Mouse (Mus musculus) midbrain, embryonic 16.5 days (tissue): ENCODE measurements around the gene Ccnl2. TPM values are rescaled to one million over a fixed set of nuclear protein-coding genes. Genes with fewer than 3 reads are reported as not detected.

Source experiments
- ATAC-seq: fragments of 200-750 bp; cut with Nextera tagmentation; 2 replicates; pipeline ENCODE4 v1.8.0; 2017; ENCODE audit warnings: moderate TSS enrichment
- H3K27ac ChIP-seq: fragments of 300-500 bp; sonication (generic); 2 replicates; pipeline ENCODE4 v1.5.1; 2014; ENCODE audit warnings: mild to moderate bottlenecking, low read length, mixed read lengths
- H3K27me3 ChIP-seq: fragments of 300-500 bp; sonication (generic); 2 replicates; pipeline ENCODE4 v1.6.1; 2014; ENCODE audit warnings: low read depth, low read length, mixed read lengths; ENCODE audit not compliant: control insufficient read depth, insufficient read depth
- H3K36me3 ChIP-seq: fragments of 300-500 bp; sonication (generic); 2 replicates; pipeline ENCODE4 v1.6.1; 2014; ENCODE audit warnings: mild to moderate bottlenecking, low read length, moderate library complexity, mixed read lengths; ENCODE audit not compliant: control insufficient read depth, insufficient read depth
- H3K4me1 ChIP-seq: fragments of 300-500 bp; sonication (generic); 2 replicates; pipeline ENCODE4 v1.6.1; 2014; ENCODE audit warnings: mild to moderate bottlenecking, low read length, mixed read lengths; ENCODE audit not compliant: control insufficient read depth, insufficient read depth
- H3K4me2 ChIP-seq: fragments of 300-500 bp; sonication (generic); 2 replicates; pipeline ENCODE4 v1.6.1; 2014; ENCODE audit warnings: mild to moderate bottlenecking, low read length, mixed read lengths
- H3K4me3 ChIP-seq: fragments of 300-500 bp; sonication (generic); 2 replicates; pipeline ENCODE4 v1.5.1; 2014; ENCODE audit warnings: low read depth, mild to moderate bottlenecking, low read length, moderate library complexity, mixed read lengths
- H3K9ac ChIP-seq: fragments of 300-500 bp; sonication (generic); 2 replicates; pipeline ENCODE4 v1.6.1; 2014; ENCODE audit warnings: low read depth, low read length, mixed read lengths
- H3K9me3 ChIP-seq: fragments of 300-500 bp; sonication (generic); replicated peaks from 2 replicates; pipeline ENCODE4 v1.6.1; 2014; ENCODE audit warnings: mild to moderate bottlenecking, low read length, mixed read lengths; ENCODE audit not compliant: control insufficient read depth, poor library complexity, severe bottlenecking
- WGBS: fragments of 180-500 bp; shearing (Covaris S2); extraction: QIAGEN DNeasy Blood & Tissue Kit; methylation state at CpG from one replicate; pipeline ENCODE4 v1.1.7; 2014; 5-methylcytosine and 5-hydroxymethylcytosine counted together
- polyA plus RNA-seq: library from polyadenylated mRNA; unstranded; fragments of >200 nt; fragmentation: Nextera tagmentation; extraction: Ambion mirVana; gene quantifications from 2 replicates; pipeline ENCODE4 v1.2.1, GENCODE M21; 2015

The Ccnl2 gene
- polyA plus RNA-seq, 1 experiment from 2014 or later = 148 TPM

- Histone ChIP-seq H3K9ac (peak within 1 kb of the TSS; percentile 86), H3K9me3 (no peaks in the 10 kb centered on the region), H3K27me3 (no peaks in the 10 kb centered on the region), H3K27ac (peak within 1 kb of the TSS; percentile 84), H3K4me1 (peaks cover 17% of the 10 kb centered on the region), H3K4me3 (peak within 1 kb of the TSS; percentile 77), H3K36me3 (no peaks in the 10 kb centered on the region), H3K4me2 (peak within 1 kb of the TSS; percentile 96)
- peak; percentile 95 for ATAC-seq
- under 1% methylated on average over 49 of the region's 49 CpGs for WGBS
These were observed 19.0 kb downstream of the Ccnl2 start, which contains the start of gene Aurkaip1 for GRCm38 (mm10) chr4:155831205-155831766. Gene Aurkaip1, plus strand, starts transcription at chr4:155831272.

GRCm38 (mm10) chr4:155831831-155832230 is 19.5 kb downstream of the Ccnl2 start:
- peaks cover 17% of the 10 kb centered on the region for H3K4me1 ChIP-seq
- 1% methylated on average over 25 of the region's 25 CpGs for WGBS
- H3K9ac ChIP-seq = peak overlapping the region; percentile 86
- peak overlapping the region; percentile 96 for H3K4me2 ChIP-seq
- peak; percentile 54; the same call in 1 of the 2 replicates for ATAC-seq
- H3K27me3 ChIP-seq = no peaks in the 10 kb centered on the region
- peak overlapping the region; percentile 77 for H3K4me3 ChIP-seq
- no peaks in the 10 kb centered on the region for H3K36me3 ChIP-seq
- H3K27ac ChIP-seq = peak overlapping the region; percentile 84
- H3K9me3 ChIP-seq = no peaks in the 10 kb centered on the region

GRCm38 (mm10) chr4:155832321-155832720 is 20.0 kb downstream of the Ccnl2 start:
- H3K27ac ChIP-seq = no peak overlapping the region
- peak overlapping the region; percentile 77 for H3K4me3 ChIP-seq
- no peak for ATAC-seq
- no peaks in the 10 kb centered on the region for H3K9me3 ChIP-seq
- 54% methylated on average over 10 of the region's 10 CpGs for WGBS
- H3K4me1 ChIP-seq = peaks cover 17% of the 10 kb centered on the region
- H3K4me2 ChIP-seq = peak overlapping the region; percentile 96
- no peaks in the 10 kb centered on the region for H3K27me3 ChIP-seq
- peak overlapping the region; percentile 86 for H3K9ac ChIP-seq
- H3K36me3 ChIP-seq = no peaks in the 10 kb centered on the region

GRCm38 (mm10) chr4:155833234-155833633 is 20.9 kb downstream of the Ccnl2 start:
- H3K4me1 ChIP-seq = peaks cover 17% of the 10 kb centered on the region
- no peak overlapping the region for H3K4me2 ChIP-seq
- H3K36me3 ChIP-seq = no peaks in the 10 kb centered on the region
- H3K9ac ChIP-seq = no peak overlapping the region
- H3K9me3 ChIP-seq = no peaks in the 10 kb centered on the region
- H3K4me3 ChIP-seq = no peak overlapping the region
- H3K27me3 ChIP-seq = no peaks in the 10 kb centered on the region
- WGBS = 85% methylated on average over 4 of the region's 4 CpGs
- no peak overlapping the region for H3K27ac ChIP-seq
- no peak for ATAC-seq

GRCm38 (mm10) chr4:155833836-155834235 is 21.5 kb downstream of the Ccnl2 start:
- Histone ChIP-seq H3K36me3 (no peaks in the 10 kb centered on the region), H3K27me3 (no peaks in the 10 kb centered on the region), H3K4me2 (no peak overlapping the region), H3K9me3 (no peaks in the 10 kb centered on the region), H3K4me3 (no peak overlapping the region), H3K4me1 (peaks cover 17% of the 10 kb centered on the region), H3K27ac (0 out of 2 replicates have a peak overlapping the region, but pooled peaks have one; percentile 10), H3K9ac (no peak overlapping the region)
- 32% methylated on average over 2 of the region's 2 CpGs for WGBS
- 0 out of 2 replicates have a peak, but pooled peaks have one; percentile 13 for ATAC-seq

- no peaks in the 10 kb centered on the region for H3K36me3 ChIP-seq
- peaks cover 14% of the 10 kb centered on the region for H3K27me3 ChIP-seq
- no peak overlapping the region for H3K9ac ChIP-seq
- H3K27ac ChIP-seq = no peak overlapping the region
- ATAC-seq = no peak
- no peak overlapping the region for H3K4me3 ChIP-seq
- peaks cover 19% of the 10 kb centered on the region for H3K4me1 ChIP-seq
- H3K4me2 ChIP-seq = no peak overlapping the region
- 80% methylated on average over 11 of the region's 11 CpGs for WGBS
- no peaks in the 10 kb centered on the region for H3K9me3 ChIP-seq
These were observed 25.2 kb downstream of the Ccnl2 start for GRCm38 (mm10) chr4:155837404-155838010.

GRCm38 (mm10) chr4:155838187-155839153 is 26.2 kb downstream of the Ccnl2 start:
- WGBS = 65% methylated on average over 8 of the region's 8 CpGs
- H3K36me3 ChIP-seq = no peaks in the 10 kb centered on the region
- no peak overlapping the region for H3K27ac ChIP-seq
- H3K4me3 ChIP-seq = no peak overlapping the region
- H3K4me2 ChIP-seq = no peak overlapping the region
- ATAC-seq = no peak
- no peaks in the 10 kb centered on the region for H3K9me3 ChIP-seq
- peaks cover 14% of the 10 kb centered on the region for H3K27me3 ChIP-seq
- H3K4me1 ChIP-seq = peaks cover 12% of the 10 kb centered on the region
- no peak overlapping the region for H3K9ac ChIP-seq

- H3K9ac ChIP-seq = no peak within 1 kb of the TSS
These were observed 27.2 kb downstream of the Ccnl2 start, which contains the start of gene Mxra8 for GRCm38 (mm10) chr4:155839483-155839910. Gene Mxra8, plus strand, starts transcription at chr4:155839680.

More at GRCm38 (mm10) chr4:155839483-155839910, 27.2 kb downstream of the Ccnl2 start, which contains the start of gene Mxra8:
- peak; percentile 74; the same call in 1 of the 2 replicates for ATAC-seq
- Histone ChIP-seq H3K27ac (peak within 1 kb of the TSS; percentile 31; the same call in 1 of the 2 replicates), H3K4me2 (peak within 1 kb of the TSS; percentile 53), H3K27me3 (peaks cover 14% of the 10 kb centered on the region), H3K4me1 (peaks cover 7% of the 10 kb centered on the region), H3K9me3 (no peaks in the 10 kb centered on the region), H3K36me3 (no peaks in the 10 kb centered on the region), H3K4me3 (peak within 1 kb of the TSS; percentile 3; the same call in 1 of the 2 replicates)
- 4% methylated on average over 16 of the region's 16 CpGs for WGBS
